Mouse (Mus musculus): ENCODE measurements at regions not wholly inside any gene's neighbourhood (a gene's known extent, or its start where the extent isn't known, plus 50 kb on each side); places are given as distances from the start of the nearest gene placed in this dataset.

- CTCF ChIA-PET, result no interaction called here
Measured at GRCm38 (mm10) chr3:139135371-139135770, 60.4 kb upstream of the Rap1gds1 start.

GRCm38 (mm10) chr3:139136044-139136443 is 61.0 kb upstream of the Rap1gds1 start:
- CTCF ChIA-PET, result interaction anchor here (0.6 kb wide), 1 partner anchor 1165 kb away, joined by 5 read pairs; no protein-coding TSS in a partner anchor

GRCm38 (mm10) chr3:139152654-139153053 is 52.8 kb upstream of the Stpg2 start:
- CTCF ChIA-PET, result interaction anchor here (0.6 kb wide), 1 partner anchor 11 kb away, joined by 3 read pairs; no protein-coding TSS in a partner anchor

- CTCF ChIA-PET, result no interaction called here
Measured at GRCm38 (mm10) chr3:139154294-139154693, 51.2 kb upstream of the Stpg2 start.

Measured in spleen, embryonic (tissue).